Mouse (Mus musculus) stomach, embryonic 14.5 days (tissue): Measurements from ENCODE around the gene Vcl. TPM values are rescaled to one million over a fixed set of nuclear protein-coding genes. Genes with fewer than 3 reads are reported as not detected.

ENCODE experiments used
- ATAC-seq: fragments of 200-750 bp; cut with Nextera tagmentation; 2 replicates; pipeline ENCODE4 v1.8.0; 2017; ENCODE audit warnings: low read depth, moderate TSS enrichment; ENCODE audit not compliant: insufficient number of reproducible peaks, insufficient read depth, low FRiP score
- H3K27ac ChIP-seq: fragments of 300-500 bp; sonication (generic); 2 replicates; pipeline ENCODE4 v1.5.1; 2014; ENCODE audit warnings: mild to moderate bottlenecking, low read length, moderate library complexity, mixed read lengths
- H3K27me3 ChIP-seq: fragments of 300-500 bp; sonication (generic); 2 replicates; pipeline ENCODE4 v1.6.1; 2014; ENCODE audit warnings: low read length, control low read depth, mixed read lengths; ENCODE audit not compliant: control insufficient read depth, insufficient read depth
- H3K36me3 ChIP-seq: fragments of 300-500 bp; sonication (generic); 2 replicates; pipeline ENCODE4 v1.6.1; 2014; ENCODE audit warnings: mild to moderate bottlenecking, control low read depth, low read length, moderate library complexity, mixed read lengths; ENCODE audit not compliant: control insufficient read depth, insufficient read depth
- H3K4me1 ChIP-seq: fragments of 300-500 bp; sonication (generic); 2 replicates; pipeline ENCODE4 v1.6.1; 2014; ENCODE audit warnings: low read length, control low read depth, mixed read lengths; ENCODE audit not compliant: control insufficient read depth, insufficient read depth
- H3K4me2 ChIP-seq: fragments of 300-500 bp; sonication (generic); replicated peaks from 2 replicates; pipeline ENCODE4 v1.6.1; 2014; ENCODE audit warnings: low read depth, low read length, control low read depth
- H3K4me3 ChIP-seq: fragments of 300-500 bp; sonication (generic); 2 replicates; pipeline ENCODE4 v1.5.1; 2014; ENCODE audit warnings: low read depth, low read length, control low read depth
- H3K9ac ChIP-seq: fragments of 300-500 bp; sonication (generic); replicated peaks from 2 replicates; pipeline ENCODE4 v1.6.1; 2014; ENCODE audit warnings: low read depth, mild to moderate bottlenecking, control low read depth, low read length, moderate library complexity, mixed read lengths
- H3K9me3 ChIP-seq: fragments of 300-500 bp; sonication (generic); 2 replicates; pipeline ENCODE4 v1.6.1; 2016; ENCODE audit warnings: low read depth, low read length, control low read depth; ENCODE audit not compliant: control insufficient read depth
- WGBS: fragments of 180-500 bp; shearing (Covaris S2); extraction: QIAGEN DNeasy Blood & Tissue Kit; methylation state at CpG from one replicate; pipeline ENCODE4 v1.1.7; 2014; 5-methylcytosine and 5-hydroxymethylcytosine counted together
- polyA plus RNA-seq: library from polyadenylated mRNA; unstranded; fragments of >200 nt; fragmentation: Nextera tagmentation; extraction: Ambion mirVana; gene quantifications from 2 replicates; pipeline ENCODE4 v1.2.1, GENCODE M21; 2014

Vcl gene
- polyA plus RNA-seq, 1 experiment from 2014 or later = 94.8 TPM

GRCm38 (mm10) chr14:20930481-20931391, 1.5 kb downstream of the Vcl start:
- H3K9ac ChIP-seq = peak overlapping the region; percentile 57
- peaks cover 13% of the 10 kb centered on the region for H3K4me1 ChIP-seq
- no peaks in the 10 kb centered on the region for H3K9me3 ChIP-seq
- peak overlapping the region; percentile 77 for H3K27ac ChIP-seq
- H3K27me3 ChIP-seq = no peaks in the 10 kb centered on the region
- no peaks in the 10 kb centered on the region for H3K36me3 ChIP-seq
- 13% methylated on average over 8 of the region's 8 CpGs for WGBS
- peak overlapping the region; percentile 81 for H3K4me2 ChIP-seq
- no peak for ATAC-seq
- peak overlapping the region; percentile 76 for H3K4me3 ChIP-seq

- ATAC-seq = no peak
- 23% methylated on average over 2 of the region's 2 CpGs for WGBS
These were observed 9.2 kb downstream of the Vcl start for GRCm38 (mm10) chr14:20938424-20938823.

GRCm38 (mm10) chr14:20938860-20939259, 9.7 kb downstream of the Vcl start:
- WGBS = 19% methylated on average over 1 of the region's 1 CpGs
- H3K27ac ChIP-seq = no peak overlapping the region

More at GRCm38 (mm10) chr14:20938424-20938823, 9.2 kb downstream of the Vcl start:
- no peak overlapping the region for H3K4me2 ChIP-seq
- no peaks in the 10 kb centered on the region for H3K9me3 ChIP-seq
- H3K4me1 ChIP-seq = peaks cover 19% of the 10 kb centered on the region
- no peaks in the 10 kb centered on the region for H3K27me3 ChIP-seq
- no peak overlapping the region for H3K27ac ChIP-seq
- H3K4me3 ChIP-seq = no peak overlapping the region
- H3K9ac ChIP-seq = no peak overlapping the region
- no peaks in the 10 kb centered on the region for H3K36me3 ChIP-seq

GRCm38 (mm10) chr14:20945296-20945695, 16.1 kb downstream of the Vcl start:
- Histone ChIP-seq H3K9me3 (no peaks in the 10 kb centered on the region), H3K27me3 (no peaks in the 10 kb centered on the region)
- WGBS = 89% methylated on average over 2 of the region's 2 CpGs

More at GRCm38 (mm10) chr14:20938860-20939259, 9.7 kb downstream of the Vcl start:
- Histone ChIP-seq H3K4me3 (no peak overlapping the region), H3K9ac (no peak overlapping the region), H3K4me2 (no peak overlapping the region), H3K4me1 (peaks cover 19% of the 10 kb centered on the region), H3K36me3 (no peaks in the 10 kb centered on the region), H3K9me3 (no peaks in the 10 kb centered on the region), H3K27me3 (no peaks in the 10 kb centered on the region)
- no peak for ATAC-seq

GRCm38 (mm10) chr14:20956021-20956420, 26.8 kb downstream of the Vcl start:
- no peak overlapping the region for H3K4me3 ChIP-seq
- no peak overlapping the region for H3K27ac ChIP-seq
- H3K9me3 ChIP-seq = no peaks in the 10 kb centered on the region
- H3K27me3 ChIP-seq = no peaks in the 10 kb centered on the region
- H3K4me2 ChIP-seq = no peak overlapping the region
- H3K36me3 ChIP-seq = no peaks in the 10 kb centered on the region
- no peak overlapping the region for H3K9ac ChIP-seq
- no peak for ATAC-seq
- no peaks in the 10 kb centered on the region for H3K4me1 ChIP-seq

More at GRCm38 (mm10) chr14:20945296-20945695, 16.1 kb downstream of the Vcl start:
- H3K36me3 ChIP-seq = no peaks in the 10 kb centered on the region
- no peak overlapping the region for H3K27ac ChIP-seq
- H3K4me2 ChIP-seq = no peak overlapping the region
- H3K4me1 ChIP-seq = 0 out of 2 replicates have a peak, but pooled peaks cover under 1% of the 10 kb centered on the region
- no peak overlapping the region for H3K4me3 ChIP-seq
- ATAC-seq = no peak
- H3K9ac ChIP-seq = no peak overlapping the region

- H3K4me2 ChIP-seq = no peak overlapping the region
- 62% methylated on average over 2 of the region's 2 CpGs for WGBS
- ATAC-seq = no peak
- 0 out of 2 replicates have a peak, but pooled peaks cover 2% of the 10 kb centered on the region for H3K4me1 ChIP-seq
- no peaks in the 10 kb centered on the region for H3K36me3 ChIP-seq
- H3K9ac ChIP-seq = no peak overlapping the region
- H3K4me3 ChIP-seq = no peak overlapping the region
- no peaks in the 10 kb centered on the region for H3K27me3 ChIP-seq
- no peak overlapping the region for H3K27ac ChIP-seq
- H3K9me3 ChIP-seq = no peaks in the 10 kb centered on the region
These were observed 29.8 kb downstream of the Vcl start for GRCm38 (mm10) chr14:20958971-20959370.

- H3K4me3 ChIP-seq = no peak overlapping the region
- no peak for ATAC-seq
- H3K4me1 ChIP-seq = 0 out of 2 replicates have a peak, but pooled peaks cover 4% of the 10 kb centered on the region
- no peak overlapping the region for H3K9ac ChIP-seq
- H3K36me3 ChIP-seq = no peaks in the 10 kb centered on the region
- no peaks in the 10 kb centered on the region for H3K9me3 ChIP-seq
- no peak overlapping the region for H3K4me2 ChIP-seq
- WGBS = 25% methylated on average over 1 of the region's 1 CpGs
- H3K27me3 ChIP-seq = no peaks in the 10 kb centered on the region
- H3K27ac ChIP-seq = no peak overlapping the region
These were observed 33.3 kb downstream of the Vcl start for GRCm38 (mm10) chr14:20962466-20962865.

- no peaks in the 10 kb centered on the region for H3K27me3 ChIP-seq
- no peaks in the 10 kb centered on the region for H3K36me3 ChIP-seq
- ATAC-seq = no peak
- WGBS = 84% methylated on average over 1 of the region's 1 CpGs
- H3K4me3 ChIP-seq = no peak overlapping the region
- H3K9me3 ChIP-seq = no peaks in the 10 kb centered on the region
- H3K4me2 ChIP-seq = no peak overlapping the region
- no peak overlapping the region for H3K9ac ChIP-seq
- H3K27ac ChIP-seq = no peak overlapping the region
- H3K4me1 ChIP-seq = 0 out of 2 replicates have a peak, but pooled peaks cover 4% of the 10 kb centered on the region
These were observed 33.7 kb downstream of the Vcl start for GRCm38 (mm10) chr14:20962906-20963305.
